21 mouse cellular contexts compared by ENCODE assay signal in the genomic region with DNA sequence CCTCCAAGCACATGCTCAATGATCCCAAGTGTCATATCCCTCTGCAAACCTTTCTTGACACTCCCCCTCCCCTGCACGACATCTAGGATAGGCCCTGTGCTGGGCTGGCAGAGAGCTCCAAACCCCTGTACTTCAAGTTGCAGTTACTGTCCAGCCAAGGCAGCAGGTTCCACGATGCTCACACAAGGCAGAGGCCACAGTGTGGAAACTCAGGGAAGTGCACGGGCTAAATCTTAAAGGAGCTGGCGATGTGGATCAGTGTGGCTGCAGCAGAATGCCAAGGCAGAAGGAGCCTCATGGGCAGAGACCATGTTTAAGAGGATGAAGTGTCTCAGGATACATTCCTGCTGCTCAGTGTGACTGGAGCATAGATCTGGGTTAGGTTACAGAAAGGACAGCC. TPM values are rescaled to one million over a fixed set of nuclear protein-coding genes. Genes with fewer than 3 reads are reported as not detected.
DNase-seq lines count a peak whose midpoint lies in the region; ATAC-seq and TF ChIP-seq lines count a peak whose summit lies in the region.
"Had no signal": no experiment of that assay in that cellular context is flagged by ENCODE, and none has a peak within 500 bp of the region (broad histone marks: within the 10 kb centered on the region; RNA-seq: fewer than 3 reads in every experiment).

No protein-coding gene starts in this region.

- no peak overlapping the region for H3K4me3 ChIP-seq in forebrain, postnatal 0 days (ENCODE audit: low read depth, low read length)
- H3K4me3 ChIP-seq in forebrain, embryonic 14.5 days (ENCODE audit: low read depth, low read length): no peak overlapping the region
- H3K4me3 ChIP-seq in liver, embryonic 14.5 days (ENCODE audit: insufficient read depth in 1 of 2, low read depth in 2 of 2, low read length in 2 of 2): no peak overlapping the region
- H3K4me3 ChIP-seq in liver, embryonic 12.5 days: no peak overlapping the region
- no peak overlapping the region for H3K4me3 ChIP-seq in testis, adult 2 months (ENCODE audit: control insufficient read depth, low read depth, low read length)
- H3K4me3 ChIP-seq: embryonic facial prominence, embryonic 13.5 days; forebrain, embryonic 15.5 days; hindbrain, embryonic 10.5 days; limb, embryonic 12.5 days; liver, embryonic 15.5 days; midbrain, embryonic 12.5 days had no signal

- WGBS in forebrain, postnatal 0 days: 27% methylated on average over 4 of the region's 4 CpGs
- 22% methylated on average over 4 of the region's 4 CpGs for WGBS in forebrain, embryonic 14.5 days
- 29% methylated on average over 4 of the region's 4 CpGs for WGBS in liver, embryonic 14.5 days (ENCODE audit: insufficient replicate concordance)
- 22% methylated on average over 4 of the region's 4 CpGs for WGBS in liver, embryonic 12.5 days (ENCODE audit: insufficient replicate concordance)

- no peak overlapping the region for H3K4me2 ChIP-seq in forebrain, postnatal 0 days (ENCODE audit: low read depth)
- H3K4me2 ChIP-seq in forebrain, embryonic 14.5 days (ENCODE audit: low read length): no peak overlapping the region
- H3K4me2 ChIP-seq in liver, embryonic 14.5 days (ENCODE audit: low read depth): no peak overlapping the region
- no peak overlapping the region for H3K4me2 ChIP-seq in liver, embryonic 12.5 days
- H3K4me2 ChIP-seq: embryonic facial prominence, embryonic 13.5 days; forebrain, embryonic 15.5 days; limb, embryonic 12.5 days; liver, embryonic 15.5 days; midbrain, embryonic 12.5 days had no signal

- no peak for TF ChIP-seq EP300 in liver, embryonic 14.5 days (IDR thresholded peaks at IDR 0.05; ENCODE audit: low read depth)

- H3K27ac ChIP-seq in forebrain, postnatal 0 days (ENCODE audit: low read depth, low read length): no peak overlapping the region
- no peak overlapping the region for H3K27ac ChIP-seq in forebrain, embryonic 14.5 days (ENCODE audit: low read depth, low read length)
- H3K27ac ChIP-seq in liver, embryonic 14.5 days: no peak overlapping the region
- no peak overlapping the region for H3K27ac ChIP-seq in liver, embryonic 12.5 days
- no peak overlapping the region for H3K27ac ChIP-seq in testis, adult 2 months (ENCODE audit: control insufficient read depth, insufficient read depth, low read depth, low read length)
- H3K27ac ChIP-seq: embryonic facial prominence, embryonic 13.5 days; forebrain, embryonic 15.5 days; hindbrain, embryonic 10.5 days; limb, embryonic 12.5 days; liver, embryonic 15.5 days; macrophage; midbrain, embryonic 12.5 days had no signal

- no peak for DNase-seq in forebrain, postnatal 0 days
- DNase-seq in forebrain, embryonic 14.5 days (ENCODE audit: low spot score): no peak
- no peak for DNase-seq in liver, embryonic 14.5 days (ENCODE audit: low read depth in 3 of 3, low spot score in 3 of 3)
- no peak for DNase-seq in testis, postnatal 14 days (ENCODE audit: low spot score)
- no peak for DNase-seq in spleen, postnatal 14 days (ENCODE audit: low spot score in 2 of 2)
- no peak for DNase-seq in cerebellum, postnatal 4 days (ENCODE audit: low spot score in 2 of 2)
- DNase-seq: adrenal gland, postnatal 25 days; cerebellum, adult 18-20 months; cerebellum, postnatal 25 days; gastrocnemius, postnatal 25 days; right cerebral cortex, postnatal 4 days had no signal

- H3K27me3 ChIP-seq in forebrain, postnatal 0 days (ENCODE audit: insufficient read depth, low read length): peaks cover 5% of the 10 kb centered on the region; the same call in 1 of the 2 replicates
- H3K27me3 ChIP-seq in forebrain, embryonic 14.5 days (replicated peaks; ENCODE audit: control insufficient read depth, insufficient read depth, low read length): peaks cover 10% of the 10 kb centered on the region; the same call in 1 of the 2 replicates
- peaks cover 2% of the 10 kb centered on the region; the same call in 1 of the 2 replicates for H3K27me3 ChIP-seq in liver, embryonic 14.5 days (ENCODE audit: control insufficient read depth, insufficient read depth, low read length)
- peaks cover 86% of the 10 kb centered on the region for H3K27me3 ChIP-seq in liver, embryonic 12.5 days (replicated peaks)
- no peaks in the 10 kb centered on the region for H3K27me3 ChIP-seq in testis, adult 2 months (ENCODE audit: control insufficient read depth, insufficient read depth, low read length)
- H3K27me3 ChIP-seq: forebrain, embryonic 15.5 days had no signal

- no peak for ATAC-seq in forebrain, postnatal 0 days
- no peak for ATAC-seq in forebrain, embryonic 14.5 days
- no peak for ATAC-seq in liver, embryonic 14.5 days (ENCODE audit: insufficient read depth)
- no peak for ATAC-seq in liver, embryonic 12.5 days
- ATAC-seq: forebrain, embryonic 15.5 days had no signal

- H3K9ac ChIP-seq in forebrain, postnatal 0 days: no peak overlapping the region
- no peak overlapping the region for H3K9ac ChIP-seq in forebrain, embryonic 14.5 days (ENCODE audit: low read length)
- no peak overlapping the region for H3K9ac ChIP-seq in liver, embryonic 14.5 days (replicated peaks)
- no peak overlapping the region for H3K9ac ChIP-seq in liver, embryonic 12.5 days
- H3K9ac ChIP-seq: embryonic facial prominence, embryonic 13.5 days; forebrain, embryonic 15.5 days; limb, embryonic 12.5 days; liver, embryonic 15.5 days; midbrain, embryonic 12.5 days had no signal

- no peaks in the 10 kb centered on the region for H3K9me3 ChIP-seq in forebrain, postnatal 0 days (ENCODE audit: low read length)
- no peaks in the 10 kb centered on the region for H3K9me3 ChIP-seq in forebrain, embryonic 14.5 days (replicated peaks; ENCODE audit: control insufficient read depth, low read length)
- no peaks in the 10 kb centered on the region for H3K9me3 ChIP-seq in liver, embryonic 14.5 days (ENCODE audit: control insufficient read depth, low read length)
- H3K9me3 ChIP-seq in liver, embryonic 12.5 days (replicated peaks): no peaks in the 10 kb centered on the region
- H3K9me3 ChIP-seq: embryonic facial prominence, embryonic 13.5 days; forebrain, embryonic 15.5 days; hindbrain, embryonic 10.5 days; limb, embryonic 12.5 days; liver, embryonic 15.5 days; midbrain, embryonic 12.5 days had no signal

- no peak for TF ChIP-seq POLR2A in testis, adult 2 months (IDR thresholded peaks at IDR 0.05; ENCODE audit: control insufficient read depth, low read depth, low read length)

- 0 out of 2 replicates have a peak, but pooled peaks cover 5% of the 10 kb centered on the region for H3K4me1 ChIP-seq in forebrain, postnatal 0 days (ENCODE audit: insufficient read depth)
- H3K4me1 ChIP-seq in forebrain, embryonic 14.5 days (ENCODE audit: control insufficient read depth, insufficient read depth, low read length): peaks cover 8% of the 10 kb centered on the region; the same call in 1 of the 2 replicates
- H3K4me1 ChIP-seq in liver, embryonic 14.5 days (replicated peaks; ENCODE audit: control insufficient read depth in 2 of 2, insufficient read depth in 2 of 2, low read length in 1 of 2): peaks cover 3 to 4% of the 10 kb centered on the region in 2 experiments; a peak in 3 of 4 replicates
- peaks cover 15% of the 10 kb centered on the region for H3K4me1 ChIP-seq in liver, embryonic 12.5 days
- H3K4me1 ChIP-seq in testis, adult 2 months (ENCODE audit: control insufficient read depth, insufficient read depth, low read length): peaks cover 11% of the 10 kb centered on the region

- no peaks in the 10 kb centered on the region for H3K36me3 ChIP-seq in forebrain, postnatal 0 days (ENCODE audit: insufficient read depth)
- H3K36me3 ChIP-seq in forebrain, embryonic 14.5 days (ENCODE audit: control insufficient read depth, insufficient read depth, low read length): no peaks in the 10 kb centered on the region
- no peaks in the 10 kb centered on the region for H3K36me3 ChIP-seq in liver, embryonic 14.5 days (replicated peaks; ENCODE audit: control insufficient read depth, insufficient read depth, low read depth)
- H3K36me3 ChIP-seq in liver, embryonic 12.5 days: no peaks in the 10 kb centered on the region
- no peaks in the 10 kb centered on the region for H3K36me3 ChIP-seq in testis, adult 2 months (ENCODE audit: control insufficient read depth, insufficient read depth, low read length)
- H3K36me3 ChIP-seq: embryonic facial prominence, embryonic 13.5 days; forebrain, embryonic 15.5 days; hindbrain, embryonic 10.5 days; limb, embryonic 12.5 days; liver, embryonic 15.5 days; midbrain, embryonic 12.5 days had no signal

- peak; percentile 30; the same call in 1 of the 2 replicates for TF ChIP-seq CTCF in forebrain, postnatal 0 days (IDR thresholded peaks at IDR 0.05; ENCODE audit: low read depth)
- TF ChIP-seq CTCF in liver, embryonic 14.5 days (IDR thresholded peaks at IDR 0.05; ENCODE audit: low read depth): peak; percentile 28; the same call in 1 of the 2 replicates
- TF ChIP-seq CTCF in testis, adult 2 months (IDR thresholded peaks at IDR 0.05; ENCODE audit: control insufficient read depth, insufficient read depth, insufficient replicate concordance, low read depth, low read length): peak; percentile 30; the same call in 1 of the 2 replicates

RNA-seq across cellular contexts. Expression of a gene that starts 4.5 kb away (rescaled TPM):
- 1.3 and 1.9 TPM in 2 replicates for total RNA-seq in forebrain, postnatal 0 days (2014; rRNA removed)
- polyA plus RNA-seq in forebrain, postnatal 0 days (2015; fragmentation: Nextera tagmentation; extraction: Ambion mirVana): 1.5 and 2.8 TPM in 2 replicates
- polyA plus RNA-seq in forebrain, embryonic 14.5 days (2014; fragmentation: Nextera tagmentation; extraction: Ambion mirVana): 1.1 and 1.3 TPM in 2 replicates
- polyA plus RNA-seq in liver, embryonic 14.5 days (2012; rRNA removed): 0.05 and 0.06 TPM in 2 replicates
- polyA plus RNA-seq in liver, embryonic 14.5 days (2014; fragmentation: Nextera tagmentation; extraction: Ambion mirVana): 0.13 TPM in 1 of 2 replicates, not detected in the other
- 0.08 TPM in 2 replicates for polyA plus RNA-seq in liver, embryonic 12.5 days (2016; fragmentation: Nextera tagmentation; extraction: Ambion mirVana)
- 0.73 and 1.1 TPM in 2 replicates for polyA plus RNA-seq in testis, adult 2 months (2012; rRNA removed)
- total RNA-seq: neutrophil, adult 5-6 weeks had no signal

RNA-seq across cellular contexts. Expression of a gene that starts 5.1 kb away (rescaled TPM):
- total RNA-seq in forebrain, postnatal 0 days (2014; rRNA removed): 3.0 and 3.5 TPM in 2 replicates
- polyA plus RNA-seq in forebrain, postnatal 0 days (2015; fragmentation: Nextera tagmentation; extraction: Ambion mirVana): 2.3 and 4.1 TPM in 2 replicates
- 0.62 and 1.1 TPM in 2 replicates for polyA plus RNA-seq in forebrain, embryonic 14.5 days (2014; fragmentation: Nextera tagmentation; extraction: Ambion mirVana)
- 0.02 TPM in 1 of 2 replicates, not detected in the other for polyA plus RNA-seq in liver, embryonic 14.5 days (2012; rRNA removed)
- polyA plus RNA-seq in liver, embryonic 14.5 days (2014; fragmentation: Nextera tagmentation; extraction: Ambion mirVana): 0.06 TPM in 1 of 2 replicates, not detected in the other
- polyA plus RNA-seq in liver, embryonic 12.5 days (2016; fragmentation: Nextera tagmentation; extraction: Ambion mirVana): 0.07 TPM in 1 of 2 replicates, not detected in the other
- 0.31 and 0.54 TPM in 2 replicates for polyA plus RNA-seq in testis, adult 2 months (2012; rRNA removed)
- total RNA-seq: neutrophil, adult 5-6 weeks had no signal
- polyA plus RNA-seq: embryonic facial prominence, embryonic 13.5 days; limb, embryonic 12.5 days; liver, embryonic 15.5 days; macrophage had no signal

RNA-seq across cellular contexts. Expression of a gene that starts 16.8 kb away (rescaled TPM):
- 47.5 and 53.4 TPM in 2 replicates for total RNA-seq in forebrain, postnatal 0 days (2014; rRNA removed)
- polyA plus RNA-seq in forebrain, postnatal 0 days (2015; fragmentation: Nextera tagmentation; extraction: Ambion mirVana): 33.1 and 47.3 TPM in 2 replicates
- polyA plus RNA-seq in forebrain, embryonic 14.5 days (2014; fragmentation: Nextera tagmentation; extraction: Ambion mirVana): 23.3 and 27.1 TPM in 2 replicates
- polyA plus RNA-seq in liver, embryonic 14.5 days (2012; rRNA removed): 1.1 and 2.0 TPM in 2 replicates
- polyA plus RNA-seq in liver, embryonic 14.5 days (2014; fragmentation: Nextera tagmentation; extraction: Ambion mirVana): 1.3 and 1.8 TPM in 2 replicates
- 1.7 TPM in 2 replicates for polyA plus RNA-seq in liver, embryonic 12.5 days (2016; fragmentation: Nextera tagmentation; extraction: Ambion mirVana)
- polyA plus RNA-seq in testis, adult 2 months (2012; rRNA removed): 49.9 and 55.6 TPM in 2 replicates

RNA-seq across cellular contexts. Expression of a gene that starts 35.2 kb away (rescaled TPM):
- 69.2 and 71.0 TPM in 2 replicates for total RNA-seq in forebrain, postnatal 0 days (2014; rRNA removed)
- polyA plus RNA-seq in forebrain, postnatal 0 days (2015; fragmentation: Nextera tagmentation; extraction: Ambion mirVana): 58.3 and 64.4 TPM in 2 replicates
- 60.9 and 61.6 TPM in 2 replicates for polyA plus RNA-seq in forebrain, embryonic 14.5 days (2014; fragmentation: Nextera tagmentation; extraction: Ambion mirVana)
- polyA plus RNA-seq in liver, embryonic 14.5 days (2012; rRNA removed): 20.4 and 21.8 TPM in 2 replicates
- 19.7 and 24.5 TPM in 2 replicates for polyA plus RNA-seq in liver, embryonic 14.5 days (2014; fragmentation: Nextera tagmentation; extraction: Ambion mirVana)
- 34.2 and 36.6 TPM in 2 replicates for polyA plus RNA-seq in liver, embryonic 12.5 days (2016; fragmentation: Nextera tagmentation; extraction: Ambion mirVana)
- 154 and 171 TPM in 2 replicates for polyA plus RNA-seq in testis, adult 2 months (2012; rRNA removed)

RNA-seq across cellular contexts. Expression of a gene that starts 53.0 kb away (rescaled TPM):
- total RNA-seq in forebrain, postnatal 0 days (2014; rRNA removed): 41.4 and 48.3 TPM in 2 replicates
- polyA plus RNA-seq in forebrain, postnatal 0 days (2015; fragmentation: Nextera tagmentation; extraction: Ambion mirVana): 25.3 and 26.2 TPM in 2 replicates
- polyA plus RNA-seq in forebrain, embryonic 14.5 days (2014; fragmentation: Nextera tagmentation; extraction: Ambion mirVana): 34.3 and 35.7 TPM in 2 replicates
- polyA plus RNA-seq in liver, embryonic 14.5 days (2012; rRNA removed): 28.8 and 33.7 TPM in 2 replicates
- polyA plus RNA-seq in liver, embryonic 14.5 days (2014; fragmentation: Nextera tagmentation; extraction: Ambion mirVana): 18.8 and 21.7 TPM in 2 replicates
- polyA plus RNA-seq in liver, embryonic 12.5 days (2016; fragmentation: Nextera tagmentation; extraction: Ambion mirVana): 31.3 and 31.8 TPM in 2 replicates
- polyA plus RNA-seq in testis, adult 2 months (2012; rRNA removed): 280 and 291 TPM in 2 replicates
